Mouse (Mus musculus) E14TG2a.4 (cell line): ENCODE results near the gene Cd276.

ENCODE experiments used
- H3K27me3 ChIP-seq: 2 replicates; pipeline ENCODE4 v1.6.1; 2014; ENCODE audit warnings: low read length, control low read depth; ENCODE audit not compliant: insufficient read depth
- H3K36me3 ChIP-seq: 2 replicates; pipeline ENCODE4 v1.6.1; 2014; ENCODE audit warnings: low read length, control low read depth; ENCODE audit not compliant: insufficient read depth
- H3K4me1 ChIP-seq: replicated peaks from 2 replicates; pipeline ENCODE4 v1.6.1; 2014; ENCODE audit warnings: low read depth, low read length, control low read depth
- H3K4me3 ChIP-seq: replicated peaks from 2 replicates; pipeline ENCODE4 v1.5.1; 2014; ENCODE audit warnings: mild to moderate bottlenecking, low read length
- H3K9me3 ChIP-seq: 2 replicates; pipeline ENCODE4 v1.6.1; 2014; ENCODE audit warnings: low read length, control low read depth
- CTCF ChIP-seq: conservative IDR thresholded peaks from 2 replicates; pipeline ENCODE4 v1.5.1; 2014; ENCODE audit warnings: low read length
- NANOG ChIP-seq: IDR thresholded peaks from 2 replicates; pipeline ENCODE4 v1.6.1; 2014; ENCODE audit warnings: borderline replicate concordance, low read length, mixed read lengths
- POU5F1 ChIP-seq: IDR thresholded peaks from 2 replicates; pipeline ENCODE4 v1.6.1; 2014; ENCODE audit warnings: low read length, borderline replicate concordance

Gene Cd276

DNA sequence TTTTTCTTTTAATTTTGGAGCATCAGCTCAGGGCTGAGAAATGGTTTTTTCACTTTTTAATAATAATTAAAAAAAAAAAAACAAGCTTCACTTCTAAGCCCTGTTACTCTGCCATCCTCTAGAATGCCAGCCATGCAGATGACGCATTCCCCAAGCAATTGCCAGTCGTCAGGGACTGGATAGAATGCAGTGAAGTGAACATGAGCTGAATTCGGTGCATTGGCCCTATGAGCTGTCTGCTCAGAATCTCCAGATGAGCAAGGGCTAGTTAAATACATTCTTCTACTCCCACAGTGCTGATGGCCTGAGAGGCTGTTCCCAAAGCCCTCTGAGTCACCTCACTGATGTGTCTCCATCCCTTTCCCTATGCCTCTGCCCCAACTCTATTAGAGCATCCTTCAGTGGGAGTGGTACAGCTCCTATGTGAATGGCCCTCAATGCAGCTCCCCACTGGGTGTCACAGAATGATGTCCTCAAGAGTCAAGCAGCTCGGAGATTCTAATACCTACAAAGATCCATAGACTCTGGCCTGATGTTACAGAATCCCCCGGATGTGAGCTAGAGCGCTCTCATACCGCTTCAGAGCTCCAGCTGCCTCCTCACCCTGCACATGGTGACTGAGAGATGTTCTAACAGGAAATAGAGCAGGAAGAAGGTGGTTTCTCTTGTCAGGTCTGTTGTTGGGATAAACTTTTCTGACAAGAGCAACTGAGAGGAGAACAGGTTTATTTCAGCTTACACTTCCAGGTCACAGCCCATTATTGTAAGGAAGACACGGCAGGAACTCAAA lies 47.8 kb downstream of the Cd276 start:
- H3K36me3 ChIP-seq, result no peaks in the 10 kb centered on the region
- no peak for TF ChIP-seq POU5F1
- TF ChIP-seq NANOG, result no peak
- TF ChIP-seq CTCF, result no peak
- H3K27me3 ChIP-seq, result peaks cover 47% of the 10 kb centered on the region
- no peaks in the 10 kb centered on the region for H3K4me1 ChIP-seq
- no peaks in the 10 kb centered on the region for H3K9me3 ChIP-seq
- H3K4me3 ChIP-seq, result no peak overlapping the region

DNA sequence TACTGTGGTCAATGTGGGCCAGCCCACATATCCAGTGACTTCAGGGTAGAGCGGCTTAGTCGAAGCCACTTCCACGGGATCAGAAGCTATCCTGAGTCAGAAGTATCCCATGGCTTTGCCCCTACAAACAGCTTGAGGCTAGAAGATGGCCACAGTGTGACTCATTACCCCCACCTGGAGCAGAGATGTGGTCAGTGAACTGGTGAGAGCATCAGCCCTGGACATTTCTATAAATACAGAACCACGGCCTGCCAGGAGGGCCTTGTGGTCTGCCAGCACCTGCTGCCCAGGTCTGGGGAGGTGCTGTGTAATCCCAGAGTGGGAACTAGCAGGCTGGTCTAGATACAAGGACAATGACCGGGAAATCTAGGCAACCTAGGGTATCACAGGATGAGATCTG lies 54.3 kb downstream of the Cd276 start:
- H3K9me3 ChIP-seq, result no peaks in the 10 kb centered on the region
- H3K4me3 ChIP-seq, result no peak overlapping the region
- H3K36me3 ChIP-seq, result no peaks in the 10 kb centered on the region
- TF ChIP-seq CTCF, result no peak
- no peak for TF ChIP-seq POU5F1
- no peak for TF ChIP-seq NANOG
- H3K4me1 ChIP-seq, result peaks cover 12% of the 10 kb centered on the region; the same call in 1 of the 2 replicates
- H3K27me3 ChIP-seq, result peaks cover 37% of the 10 kb centered on the region

- Histone ChIP-seq H3K4me1 (peaks cover 19% of the 10 kb centered on the region; the same call in 1 of the 2 replicates), H3K4me3 (no peak overlapping the region), H3K36me3 (no peaks in the 10 kb centered on the region), H3K27me3 (peaks cover 24% of the 10 kb centered on the region), H3K9me3 (no peaks in the 10 kb centered on the region)
- no peak for TF ChIP-seq POU5F1
- TF ChIP-seq CTCF, result no peak
- no peak for TF ChIP-seq NANOG
These were observed 57.3 kb downstream of the Cd276 start for GRCm38 (mm10) chr9:58497942-58498341.

GRCm38 (mm10) chr9:58496470-58497182 lies 58.6 kb downstream of the Cd276 start:
- Histone ChIP-seq H3K9me3 (no peaks in the 10 kb centered on the region), H3K27me3 (peaks cover 30% of the 10 kb centered on the region), H3K36me3 (no peaks in the 10 kb centered on the region), H3K4me3 (no peak overlapping the region), H3K4me1 (peaks cover 16% of the 10 kb centered on the region; the same call in 1 of the 2 replicates)
- no peak for TF ChIP-seq CTCF

DNA sequence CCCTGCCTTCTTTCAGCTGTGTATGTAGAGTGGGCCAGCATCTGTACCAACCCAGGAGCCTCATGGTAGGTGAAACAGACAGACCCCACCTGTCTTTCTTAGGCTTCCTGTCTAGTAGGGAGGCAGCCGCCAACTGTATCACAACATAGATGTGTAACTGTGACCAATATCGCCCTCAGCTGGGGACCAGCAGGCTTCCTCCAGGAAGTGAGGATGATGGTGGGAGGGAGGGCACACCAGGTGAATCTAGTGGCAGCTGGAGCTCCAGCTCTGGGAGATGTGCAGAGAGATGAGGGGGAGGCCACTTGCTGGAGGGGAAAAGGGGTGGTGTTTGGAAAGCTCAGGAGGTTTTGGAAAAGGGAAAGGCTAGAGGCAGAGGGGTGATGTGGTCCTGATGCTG lies 60.2 kb downstream of the Cd276 start:
- Histone ChIP-seq H3K27me3 (peaks cover 42% of the 10 kb centered on the region), H3K9me3 (no peaks in the 10 kb centered on the region), H3K36me3 (no peaks in the 10 kb centered on the region), H3K4me3 (no peak overlapping the region), H3K4me1 (peaks cover 22% of the 10 kb centered on the region)
- no peak; the same call in 1 of the 2 replicates for TF ChIP-seq CTCF
- no peak for TF ChIP-seq NANOG
- no peak for TF ChIP-seq POU5F1

- Histone ChIP-seq H3K4me3 (peak overlapping the region; percentile 82), H3K27me3 (peaks cover 72% of the 10 kb centered on the region), H3K4me1 (peaks cover 48% of the 10 kb centered on the region), H3K36me3 (no peaks in the 10 kb centered on the region), H3K9me3 (no peaks in the 10 kb centered on the region)
- TF ChIP-seq POU5F1, result no peak
- TF ChIP-seq CTCF, result no peak
- no peak for TF ChIP-seq NANOG
These were observed 64.8 kb downstream of the Cd276 start for GRCm38 (mm10) chr9:58490391-58490790.

DNA sequence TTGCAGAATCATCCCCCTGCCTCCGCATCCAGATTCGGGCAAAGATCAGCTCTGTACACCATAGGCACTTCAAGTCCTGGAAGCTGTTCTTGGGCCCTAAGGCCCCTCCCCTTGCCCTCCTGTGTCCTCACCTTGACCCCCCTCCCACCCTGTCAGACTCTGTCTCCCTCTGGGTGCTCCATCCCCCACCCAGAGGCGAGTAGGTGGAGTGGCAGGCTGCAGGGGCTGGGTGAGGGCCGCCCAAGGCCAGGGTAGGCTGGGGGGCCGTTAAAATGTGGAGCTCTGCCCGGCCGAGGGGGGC lies 65.4 kb downstream of the Cd276 start:
- Histone ChIP-seq H3K4me1 (peaks cover 44% of the 10 kb centered on the region), H3K9me3 (no peaks in the 10 kb centered on the region)
- TF ChIP-seq POU5F1 (no peak), NANOG (no peak), CTCF (no peak)

GRCm38 (mm10) chr9:58489133-58489864 lies 65.9 kb downstream of the Cd276 start:
- Histone ChIP-seq H3K4me1 (peaks cover 41% of the 10 kb centered on the region), H3K36me3 (no peaks in the 10 kb centered on the region), H3K4me3 (peak overlapping the region; percentile 82), H3K27me3 (peaks cover 83% of the 10 kb centered on the region), H3K9me3 (no peaks in the 10 kb centered on the region)
- TF ChIP-seq CTCF, result no peak
- TF ChIP-seq POU5F1, result no peak
- no peak for TF ChIP-seq NANOG

More for the DNA sequence above, 65.4 kb downstream of the Cd276 start:
- Histone ChIP-seq H3K4me3 (peak overlapping the region; percentile 82), H3K36me3 (no peaks in the 10 kb centered on the region), H3K27me3 (peaks cover 78% of the 10 kb centered on the region)
